Mouse (Mus musculus) myocyte (in vitro differentiated cells): ENCODE measurements around the gene Inf2. TPM values are rescaled to one million over a fixed set of nuclear protein-coding genes. Genes with fewer than 3 reads are reported as not detected.

Experiments
- H3K27me3 ChIP-seq: one replicate; pipeline ENCODE4 v1.6.1; 2011; ENCODE audit not compliant: control insufficient read depth, insufficient read depth, insufficient read length
- H3K36me3 ChIP-seq: one replicate; pipeline ENCODE4 v1.6.1; 2011; ENCODE audit not compliant: control insufficient read depth, insufficient read depth
- H3K4me2 ChIP-seq: one replicate; pipeline ENCODE4 v1.6.1; 2011; ENCODE audit warnings: low read depth, control low read depth
- H3K4me3 ChIP-seq: one replicate; pipeline ENCODE4 v1.5.1; 2011; ENCODE audit warnings: mild to moderate bottlenecking, control low read depth, moderate library complexity
- H3K79me2 ChIP-seq: one replicate; pipeline ENCODE4 v1.6.1; 2011; ENCODE audit not compliant: control insufficient read depth, insufficient read depth
- H3ac ChIP-seq: one replicate; pipeline ENCODE4 v1.6.1; 2011; ENCODE audit not compliant: control insufficient read depth, insufficient read length
- CEBPB ChIP-seq: IDR thresholded peaks from 2 replicates; pipeline ENCODE4 v1.6.1; 2011; ENCODE audit warnings: mild to moderate bottlenecking, moderate library complexity; ENCODE audit not compliant: poor library complexity, insufficient read depth, severe bottlenecking
- E2F4 ChIP-seq: IDR thresholded peaks from one replicate; pipeline ENCODE4 v1.6.1; 2011; ENCODE audit warnings: mild to moderate bottlenecking, control low read depth, moderate library complexity; ENCODE audit not compliant: insufficient read depth
- MAX ChIP-seq: IDR thresholded peaks from one replicate; pipeline ENCODE4 v1.6.1; 2011; ENCODE audit warnings: low read depth, mild to moderate bottlenecking, control low read depth
- MYOD1 ChIP-seq, 3 experiments: IDR thresholded peaks; one replicate each; pipeline ENCODE4 v1.6.1; 2011; ENCODE audit warnings: control low read depth in 2 of 3, low read depth in 2 of 3, mild to moderate bottlenecking in 2 of 3, moderate library complexity in 1 of 3; ENCODE audit not compliant: insufficient read length in 2 of 3, control insufficient read depth in 1 of 3
- MYOG ChIP-seq, 3 experiments: IDR thresholded peaks; one replicate each; pipeline ENCODE4 v1.6.1; 2011; ENCODE audit warnings: control low read depth in 2 of 3, low read depth in 2 of 3, mild to moderate bottlenecking in 2 of 3; ENCODE audit not compliant: insufficient read length in 2 of 3, control insufficient read depth in 1 of 3, insufficient read depth in 1 of 3
- POLR2A ChIP-seq: IDR thresholded peaks from one replicate; pipeline ENCODE4 v1.6.1; 2011; ENCODE audit warnings: low read depth, mild to moderate bottlenecking, control low read depth, moderate library complexity; ENCODE audit not compliant: insufficient read length
- POLR2AphosphoS2 ChIP-seq: IDR thresholded peaks from one replicate; pipeline ENCODE4 v1.6.1; 2011; ENCODE audit warnings: low read depth, control low read depth; ENCODE audit not compliant: insufficient read length
- REST ChIP-seq: IDR thresholded peaks from one replicate; pipeline ENCODE4 v1.6.1; 2011; ENCODE audit warnings: mild to moderate bottlenecking, control low read depth, moderate library complexity; ENCODE audit not compliant: insufficient read depth, insufficient read length
- SRF ChIP-seq: IDR thresholded peaks from one replicate; pipeline ENCODE4 v1.6.1; 2011; ENCODE audit warnings: low read depth; ENCODE audit not compliant: control insufficient read depth, insufficient read length
- TCF12 ChIP-seq: IDR thresholded peaks from one replicate; pipeline ENCODE4 v1.6.1; 2011; ENCODE audit warnings: mild to moderate bottlenecking, control low read depth; ENCODE audit not compliant: poor library complexity, insufficient read depth, severe bottlenecking
- TCF3 ChIP-seq: IDR thresholded peaks from one replicate; pipeline ENCODE4 v1.6.1; 2011; ENCODE audit warnings: low read depth, control low read depth; ENCODE audit not compliant: insufficient read length
- USF1 ChIP-seq: IDR thresholded peaks from one replicate; pipeline ENCODE4 v1.6.1; 2011; ENCODE audit warnings: low read depth, mild to moderate bottlenecking, control low read depth, moderate library complexity
- polyA plus RNA-seq: library from polyadenylated mRNA; unstranded; fragments of >200 nt; fragmentation: generic; extraction: Trizol; gene quantifications from one replicate; pipeline ENCODE4 v1.2.1, GENCODE M21; 2012; ENCODE audit warnings: missing spikeins

The Inf2 gene
- polyA plus RNA-seq, 1 experiment: 70.1 TPM

DNA sequence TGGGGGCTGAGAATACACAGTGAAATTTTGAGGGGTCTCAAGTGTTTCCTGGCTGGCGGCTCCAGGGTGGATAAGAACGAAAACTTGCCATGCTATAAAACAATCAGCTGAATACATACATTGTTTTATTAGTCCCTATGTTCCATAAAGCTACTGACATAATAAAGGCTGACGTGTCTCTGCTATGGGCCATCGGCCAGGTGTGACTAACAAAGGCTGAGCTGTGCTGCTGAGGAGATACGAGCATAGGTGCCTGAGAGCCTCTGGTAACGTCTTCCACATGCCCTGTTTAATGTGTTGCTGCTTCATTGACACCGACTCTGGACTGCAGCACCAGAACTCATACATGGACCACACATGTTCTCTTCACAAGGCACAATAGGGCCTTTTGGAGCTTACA is 3.6 kb upstream of the Inf2 start:
- no peak overlapping the region for H3K4me3 ChIP-seq

DNA sequence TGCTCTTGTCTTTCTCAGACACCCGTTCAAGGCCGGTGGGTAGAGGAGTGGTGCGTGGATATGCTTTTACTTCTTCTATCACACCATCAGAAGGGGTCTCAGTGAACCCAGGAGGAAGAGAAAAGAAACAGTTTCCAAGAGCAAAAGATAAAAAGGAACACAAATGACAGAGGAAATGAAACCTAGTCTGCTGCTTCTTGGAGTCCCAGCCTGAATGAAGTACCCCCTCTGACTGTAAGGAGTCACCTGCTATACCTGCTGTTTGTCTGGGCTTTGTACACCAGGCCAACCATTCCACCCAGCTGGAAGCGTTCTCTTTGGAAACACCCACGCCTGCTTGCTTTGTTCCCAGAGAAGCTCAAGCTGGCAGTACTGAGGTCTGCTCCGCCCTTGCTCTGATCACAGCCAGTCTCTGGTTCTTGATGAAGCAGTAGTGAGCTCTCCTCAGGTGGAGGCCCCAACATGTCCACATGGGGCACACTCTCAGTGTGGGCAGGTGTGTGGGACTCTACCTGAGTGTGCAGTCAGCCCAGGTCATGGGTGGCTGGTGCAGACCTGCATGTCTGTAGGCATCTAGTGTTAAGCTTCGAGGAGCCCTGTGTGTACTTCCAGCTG is 2.6 kb upstream of the Inf2 start:
- no peaks in the 10 kb centered on the region for H3K27me3 ChIP-seq
- H3K79me2 ChIP-seq: peaks cover 22% of the 10 kb centered on the region
- TF ChIP-seq SRF: no peak
- no peak for TF ChIP-seq MAX
- no peak for TF ChIP-seq E2F4
- TF ChIP-seq MYOD1 (IDR thresholded peaks at IDR 0.05; ENCODE audit: control insufficient read depth in 1 of 3, insufficient read length in 2 of 3, low read depth in 2 of 3): no peak
- TF ChIP-seq POLR2AphosphoS2: no peak
- TF ChIP-seq POLR2A: no peak
- TF ChIP-seq REST: no peak
- TF ChIP-seq USF1: no peak

More for the DNA sequence above, 3.6 kb upstream of the Inf2 start:
- Histone ChIP-seq H3ac (no peak overlapping the region), H3K36me3 (no peaks in the 10 kb centered on the region), H3K4me2 (no peak overlapping the region), H3K27me3 (no peaks in the 10 kb centered on the region), H3K79me2 (peaks cover 11% of the 10 kb centered on the region)
- TF ChIP-seq POLR2A (no peak), MAX (no peak), TCF12 (no peak), TCF3 (no peak), POLR2AphosphoS2 (no peak), MYOG (IDR thresholded peaks at IDR 0.05; ENCODE audit: control insufficient read depth in 1 of 3, insufficient read depth in 1 of 3, insufficient read length in 2 of 3, low read depth in 2 of 3) (no peak), MYOD1 (IDR thresholded peaks at IDR 0.05; ENCODE audit: control insufficient read depth in 1 of 3, insufficient read length in 2 of 3, low read depth in 2 of 3) (no peak), USF1 (no peak), CEBPB (no peak), E2F4 (no peak), REST (no peak), SRF (no peak)

DNA sequence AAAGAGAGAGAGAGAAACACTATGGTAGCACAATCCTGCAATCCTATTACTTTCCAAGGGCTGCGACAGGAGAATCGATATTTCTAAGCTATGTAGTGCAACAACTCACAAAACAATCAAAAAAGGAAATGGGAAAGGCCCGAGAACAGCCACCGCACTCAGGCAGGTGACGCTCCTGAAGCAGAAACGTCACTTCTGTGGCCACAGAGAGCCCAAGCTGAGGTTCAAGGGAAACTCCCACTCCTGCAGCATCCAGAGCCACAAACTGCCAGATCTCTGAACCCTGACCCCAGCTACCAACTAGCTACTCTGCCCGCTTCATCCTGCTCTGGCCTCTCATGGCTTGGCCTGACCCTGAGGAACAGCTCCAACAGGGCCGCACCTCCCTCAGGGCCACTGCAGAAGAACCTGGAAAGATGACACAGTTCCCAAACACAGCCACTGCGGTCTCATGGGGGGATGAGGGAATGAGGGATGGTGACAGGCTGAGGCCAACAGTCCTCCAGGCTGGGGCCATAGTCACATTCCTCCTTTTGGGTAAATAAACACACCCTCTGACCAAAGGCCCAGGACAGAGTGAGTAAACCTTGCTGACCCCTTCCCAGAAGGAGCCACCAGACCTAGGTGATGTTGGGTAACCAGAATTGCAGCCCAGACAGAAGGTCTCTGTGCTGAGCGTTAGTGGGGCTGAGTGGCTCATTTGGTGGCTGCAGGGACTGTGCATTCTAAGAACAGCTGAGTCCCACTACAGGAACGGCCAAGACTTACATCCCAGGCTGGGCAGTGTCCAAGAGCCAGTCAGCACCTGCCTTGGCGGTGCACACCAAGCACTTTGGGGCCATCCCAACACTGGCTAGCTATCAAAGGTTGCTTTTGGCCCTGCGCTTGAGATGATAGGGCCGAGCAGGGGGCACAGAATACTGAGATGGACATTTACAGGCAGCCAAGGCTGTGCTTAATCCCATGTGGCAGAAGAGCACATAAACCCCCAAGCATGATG is 1.2 kb upstream of the Inf2 start:
- TF ChIP-seq MYOG (IDR thresholded peaks at IDR 0.05; ENCODE audit: control insufficient read depth in 1 of 3, insufficient read depth in 1 of 3, insufficient read length in 2 of 3, low read depth in 2 of 3): peak; percentile 46 to 94 (median 76)
- no peak for TF ChIP-seq SRF
- TF ChIP-seq MYOD1 (IDR thresholded peaks at IDR 0.05; ENCODE audit: control insufficient read depth in 1 of 3, insufficient read length in 2 of 3, low read depth in 2 of 3): peak in 2 of 3 experiments; percentile 82 to 85
- Histone ChIP-seq H3K4me2 (peak overlapping the region; percentile 94), H3K79me2 (peaks cover 36% of the 10 kb centered on the region), H3K36me3 (no peaks in the 10 kb centered on the region), H3K27me3 (no peaks in the 10 kb centered on the region), H3K4me3 (peak overlapping the region; percentile 97), H3ac (no peak overlapping the region)

More for the DNA sequence above, 2.6 kb upstream of the Inf2 start:
- no peak overlapping the region for H3K4me2 ChIP-seq
- H3K4me3 ChIP-seq: no peak overlapping the region
- H3K36me3 ChIP-seq: no peaks in the 10 kb centered on the region
- no peak overlapping the region for H3ac ChIP-seq

DNA sequence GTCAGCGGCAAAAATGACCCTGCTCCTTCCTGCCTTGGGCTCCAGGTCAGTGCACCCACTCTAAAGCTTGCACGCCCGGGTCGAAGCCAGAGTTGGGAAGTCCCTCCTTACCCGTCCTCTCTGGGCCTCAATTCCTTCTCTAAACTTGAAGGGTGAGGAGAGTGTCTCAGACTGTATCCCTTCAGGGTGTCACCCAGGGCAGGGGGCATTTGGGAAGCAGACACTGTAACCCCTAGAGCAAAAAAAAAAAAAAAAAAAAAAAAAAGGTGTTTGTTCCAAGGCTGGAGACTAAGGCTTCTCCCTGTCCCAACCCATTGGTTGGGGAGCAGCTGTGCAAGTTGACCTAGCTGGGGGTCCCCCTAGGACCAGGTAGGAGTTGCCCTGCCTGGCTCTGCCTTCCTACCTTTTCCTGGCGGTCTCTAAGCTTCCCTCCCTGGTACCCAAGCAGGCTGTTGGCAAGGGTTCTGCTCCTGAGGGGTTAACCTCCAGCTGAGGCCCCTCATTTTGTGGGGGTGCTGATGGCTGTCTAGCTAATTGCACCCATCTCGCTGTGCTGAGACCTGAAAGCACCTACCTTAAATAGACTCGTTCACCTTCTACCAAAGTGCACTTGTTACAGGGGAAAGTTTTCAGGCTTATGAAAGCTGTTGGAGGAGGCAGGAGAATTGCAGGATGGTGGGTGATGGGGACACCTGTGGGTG is 1.1 kb downstream of the Inf2 start:
- Histone ChIP-seq H3K4me2 (peak overlapping the region; percentile 71), H3K27me3 (no peaks in the 10 kb centered on the region), H3K36me3 (no peaks in the 10 kb centered on the region), H3ac (peak overlapping the region; percentile 27), H3K4me3 (peak overlapping the region; percentile 97), H3K79me2 (peaks cover 55% of the 10 kb centered on the region)
- no peak for TF ChIP-seq SRF
- TF ChIP-seq POLR2AphosphoS2: no peak
- no peak for TF ChIP-seq TCF12
- no peak for TF ChIP-seq MAX
- TF ChIP-seq MYOG (IDR thresholded peaks at IDR 0.05; ENCODE audit: control insufficient read depth in 1 of 3, insufficient read depth in 1 of 3, insufficient read length in 2 of 3, low read depth in 2 of 3): no peak
- TF ChIP-seq TCF3: no peak
- no peak for TF ChIP-seq E2F4
- no peak for TF ChIP-seq POLR2A
- no peak for TF ChIP-seq MYOD1 (IDR thresholded peaks at IDR 0.05; ENCODE audit: control insufficient read depth in 1 of 3, insufficient read length in 2 of 3, low read depth in 2 of 3)
- TF ChIP-seq CEBPB: no peak
- TF ChIP-seq USF1: no peak
- TF ChIP-seq REST: no peak
